Mouse (Mus musculus): ENCODE results near the gene 4933417A18Rik.
A peak's percentile ranks its signal among the peaks of the same experiment; 100 is the strongest.
"Not testable (repeated sequence)": the region's sequence is repeated elsewhere in the genome, so short reads cannot be mapped to it uniquely, and the experiment has no call there.

Gene 4933417A18Rik

DNA sequence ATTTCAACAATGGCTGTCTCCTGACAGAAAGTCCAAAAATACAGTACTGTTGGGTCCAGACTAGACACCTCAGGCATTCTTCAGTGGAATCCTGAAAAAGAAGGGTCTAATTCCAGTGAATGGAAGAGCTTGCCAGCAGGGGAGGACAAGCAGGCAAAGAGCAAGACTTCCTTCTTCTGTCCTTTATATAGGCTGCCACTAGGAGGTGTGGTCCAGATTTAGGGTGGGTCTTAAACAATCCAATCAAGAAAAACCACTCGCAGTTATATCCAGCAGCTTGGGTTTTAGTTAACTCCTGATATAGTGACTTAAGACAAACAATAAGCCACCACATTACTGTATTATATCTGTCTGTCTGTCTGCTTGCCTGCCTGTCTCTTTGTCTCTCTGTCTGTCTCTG is 49.6 kb downstream of the 4933417A18Rik start:
- no peak for DNase-seq (ENCODE audit: low spot score)

DNA sequence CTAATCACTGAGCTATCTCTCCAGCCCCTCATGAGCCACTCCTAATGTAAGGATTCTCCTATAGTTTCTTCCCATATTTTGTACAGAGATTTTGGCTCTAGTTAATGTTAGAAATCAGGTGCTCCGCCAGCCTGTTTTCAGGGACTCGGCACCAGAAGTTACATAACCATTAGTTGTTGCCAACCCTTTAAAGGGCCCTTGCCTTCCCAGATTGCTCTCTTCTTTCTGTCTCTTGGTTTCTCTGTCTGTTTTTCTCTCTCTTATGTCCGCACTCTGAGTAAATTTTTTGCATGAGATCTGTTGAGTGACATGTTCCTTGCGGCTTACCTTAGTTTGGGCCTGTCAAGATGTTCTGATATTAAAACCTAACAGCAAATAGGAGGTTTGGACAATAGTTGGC is 51.9 kb downstream of the 4933417A18Rik start:
- peak; percentile 34 for DNase-seq (ENCODE audit: low spot score)

DNA sequence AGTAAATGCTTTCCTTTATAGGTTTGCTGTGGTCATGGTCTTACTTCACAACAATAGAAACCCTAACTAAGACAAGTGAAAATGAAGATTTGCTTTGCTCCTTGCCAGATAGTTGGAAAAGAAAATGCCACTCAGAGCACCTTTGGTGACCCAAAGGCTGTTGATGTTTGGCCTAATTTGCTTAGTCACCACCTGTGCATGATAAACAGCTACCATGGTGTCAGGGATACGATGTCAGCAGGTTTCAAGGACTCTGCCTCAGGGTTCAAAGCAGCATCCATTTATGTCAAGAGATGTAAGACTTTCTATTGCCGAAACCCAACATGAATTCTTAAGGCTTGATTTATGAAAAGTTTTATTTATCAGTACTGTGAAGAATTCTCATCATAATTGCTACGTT is 53.2 kb downstream of the 4933417A18Rik start:
- DNase-seq (ENCODE audit: low spot score), result no peak

DNA sequence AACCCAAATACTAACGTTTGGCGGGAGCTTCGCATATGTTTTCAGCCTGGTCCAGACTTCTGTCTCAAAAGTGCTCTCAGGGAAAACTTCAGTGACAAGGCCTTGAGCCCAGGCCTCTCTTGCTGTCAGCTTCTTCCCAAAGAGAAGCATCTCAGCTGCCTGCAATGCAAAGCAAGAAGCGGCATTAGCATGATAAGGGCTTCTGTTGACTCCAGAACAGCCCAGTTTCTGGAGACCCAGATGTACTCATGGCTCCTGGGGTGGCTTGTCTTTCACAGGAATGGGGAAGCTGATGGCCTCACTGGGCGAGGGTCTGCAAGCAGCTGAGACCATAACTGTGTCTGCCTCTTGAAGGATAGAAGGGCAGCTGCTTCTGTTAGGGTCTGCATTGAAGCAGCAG is 54.4 kb downstream of the 4933417A18Rik start:
- DNase-seq (ENCODE audit: low spot score), result not testable (repeated sequence)

DNA sequence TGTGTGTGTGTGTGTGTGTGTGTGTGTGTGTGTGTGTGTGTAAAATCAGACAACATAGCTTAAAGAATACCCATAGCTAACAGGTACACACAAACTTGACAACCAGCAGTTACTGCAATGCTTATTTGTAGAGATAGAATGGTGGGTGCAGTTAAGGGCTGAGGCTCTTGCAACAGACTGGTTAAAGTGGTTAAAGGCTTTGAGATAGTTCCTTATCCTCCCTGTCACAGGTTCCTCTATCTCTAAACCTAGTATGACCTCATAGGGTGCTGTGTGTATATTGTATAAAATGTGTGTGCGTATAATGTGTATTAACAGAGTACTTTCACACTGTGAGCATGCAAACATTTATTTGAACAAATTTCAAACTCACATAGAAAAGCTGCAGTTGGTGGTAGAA is 59.3 kb downstream of the 4933417A18Rik start:
- not testable (repeated sequence) for DNase-seq (ENCODE audit: low spot score)

DNA sequence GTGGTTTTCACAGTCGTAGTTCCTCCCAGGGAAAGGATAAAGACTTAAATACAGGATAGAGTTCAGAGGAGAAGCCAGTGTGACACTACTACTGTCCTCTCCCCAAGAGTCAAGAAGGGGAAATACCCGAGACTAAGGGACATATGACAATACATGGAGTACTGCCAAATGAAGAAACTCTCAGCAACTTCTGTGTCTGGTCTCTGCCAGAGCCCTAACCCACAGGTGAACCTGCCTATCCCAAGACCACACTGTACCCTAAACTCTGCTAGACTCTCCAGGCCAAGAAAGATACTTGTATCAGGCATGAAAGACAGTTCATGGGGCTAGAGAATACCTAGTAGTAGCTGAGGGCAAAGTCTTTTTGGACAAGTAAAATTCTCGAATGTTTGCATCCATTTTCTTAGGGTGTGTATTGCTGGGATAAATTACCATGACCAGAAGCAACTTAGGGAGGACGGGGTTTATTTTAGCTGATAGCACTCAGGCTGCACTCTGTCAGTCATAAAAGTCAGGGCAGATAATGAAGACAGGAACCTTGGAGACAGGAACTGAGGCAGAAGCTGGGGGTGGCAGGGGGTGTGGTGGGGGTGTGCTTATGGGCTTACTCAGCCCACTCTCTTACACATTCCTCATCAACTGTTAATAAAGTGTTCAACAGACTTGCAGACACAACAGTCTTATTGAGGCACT is 67.5 kb downstream of the 4933417A18Rik start:
- DNase-seq (ENCODE audit: low spot score), result peak; percentile 19

DNA sequence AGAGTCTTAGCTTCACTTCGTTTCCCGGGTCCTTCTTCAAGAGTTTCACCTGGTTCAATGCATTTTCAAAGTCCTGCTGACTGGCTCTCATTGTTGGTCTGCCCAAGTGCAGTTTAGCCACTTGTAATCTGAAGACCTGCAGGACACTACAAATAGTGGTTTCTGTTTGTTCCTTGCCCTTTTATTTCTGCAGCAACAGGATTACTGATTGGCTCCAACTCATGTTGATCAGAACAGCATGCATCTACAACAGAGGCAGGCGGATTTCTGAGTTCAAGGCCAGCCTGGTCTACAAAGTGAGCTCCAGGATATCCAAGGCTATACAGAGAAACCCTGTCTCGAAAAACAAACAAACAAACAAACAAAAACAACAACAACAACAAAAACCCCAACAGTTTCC is 68.9 kb downstream of the 4933417A18Rik start:
- DNase-seq (ENCODE audit: low spot score), result peak; percentile 21

DNA sequence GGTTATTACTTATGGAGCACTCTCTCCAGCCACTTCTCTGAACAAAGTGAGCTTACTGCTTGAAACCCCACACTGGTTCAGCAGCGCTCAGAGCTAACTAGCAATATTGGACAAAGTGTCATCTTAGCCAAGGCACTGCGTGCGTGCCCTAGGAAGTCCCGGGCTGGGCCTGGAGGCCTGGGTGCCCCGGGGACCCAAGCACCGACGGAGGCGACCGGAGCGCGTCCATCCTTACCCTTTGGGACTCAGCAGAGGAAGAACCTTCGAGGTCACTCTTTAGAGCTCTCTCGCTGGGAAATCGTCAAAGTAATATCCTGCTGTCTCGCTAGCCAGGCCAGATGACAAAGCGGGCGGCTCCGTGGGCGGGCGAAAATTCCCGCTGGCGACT is 69.4 kb downstream of the 4933417A18Rik start:
- peak; percentile 60 for DNase-seq (ENCODE audit: low spot score)

DNA sequence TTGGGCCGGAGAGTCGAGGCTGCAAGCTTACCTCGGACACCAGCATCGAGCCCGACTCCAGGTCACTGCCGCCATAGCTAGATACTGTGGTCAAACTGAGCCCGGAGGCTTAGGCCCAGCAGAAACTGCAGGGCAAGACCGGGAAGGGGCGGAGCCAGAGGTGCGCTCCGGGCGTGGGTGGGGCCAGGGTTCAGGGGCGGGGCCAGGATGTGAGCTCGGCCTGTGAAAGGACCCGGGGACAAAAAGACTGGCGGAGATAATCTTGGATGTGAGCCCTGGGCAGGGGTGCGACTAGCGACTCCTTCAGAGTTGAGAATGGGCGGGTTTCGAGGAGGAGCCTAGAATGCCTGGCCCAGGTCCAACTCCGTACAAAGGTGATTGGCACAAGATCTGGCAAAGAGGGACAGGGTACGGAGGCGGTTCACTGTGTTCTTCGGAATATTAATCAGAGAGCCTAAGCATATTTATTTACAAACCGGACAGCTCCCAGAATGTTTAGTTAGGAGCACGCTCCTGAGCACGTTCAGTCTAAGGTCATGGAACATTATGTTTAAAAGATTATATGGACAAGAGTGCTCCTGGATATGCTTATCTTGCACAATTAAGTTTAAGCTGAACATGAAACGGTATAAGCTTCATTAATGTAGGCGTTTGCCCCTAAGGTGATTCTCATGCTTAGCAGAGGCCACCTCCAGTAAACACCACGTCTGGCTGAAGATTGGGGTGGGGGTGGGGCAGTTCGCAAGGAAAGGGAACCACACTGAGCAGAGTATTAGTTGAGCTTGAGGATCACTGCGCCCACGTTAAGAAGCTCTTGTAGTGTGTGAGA is 70.0 kb downstream of the 4933417A18Rik start:
- peak; percentile 97 for DNase-seq (ENCODE audit: low spot score)

DNA sequence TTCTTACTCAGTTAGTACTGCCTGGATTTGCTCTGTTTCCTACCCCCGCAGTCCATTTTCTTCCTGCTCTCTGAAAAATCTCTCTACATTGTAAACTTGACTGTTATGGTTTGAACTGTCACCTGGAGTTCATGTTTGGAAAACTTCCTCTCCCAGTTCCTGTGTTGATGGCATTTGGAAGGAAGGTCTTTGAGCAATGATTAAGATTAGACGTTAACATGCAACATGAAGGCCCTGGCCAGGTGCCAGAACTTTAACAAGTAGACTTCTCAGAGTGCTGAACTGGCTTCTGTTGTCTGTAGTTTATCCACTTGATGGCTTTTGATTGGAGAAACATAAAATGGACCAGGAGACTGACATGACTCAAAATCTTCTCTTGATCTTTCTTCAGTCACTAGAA is 71.7 kb downstream of the 4933417A18Rik start:
- DNase-seq (ENCODE audit: low spot score), result peak; percentile 40
